Mouse (Mus musculus): Measurements from ENCODE around the gene Abo. TPM values are rescaled to one million over a fixed set of nuclear protein-coding genes. Genes with fewer than 3 reads are reported as not detected.

Gene Abo
- total RNA-seq, 2 experiments from 2014 or later, result not detected

GRCm38 (mm10) chr2:26870666-26871065 is 5.9 kb upstream of the Abo start:
- DNase-seq (ENCODE audit: low spot score in 2 of 2), result no peak

DNA sequence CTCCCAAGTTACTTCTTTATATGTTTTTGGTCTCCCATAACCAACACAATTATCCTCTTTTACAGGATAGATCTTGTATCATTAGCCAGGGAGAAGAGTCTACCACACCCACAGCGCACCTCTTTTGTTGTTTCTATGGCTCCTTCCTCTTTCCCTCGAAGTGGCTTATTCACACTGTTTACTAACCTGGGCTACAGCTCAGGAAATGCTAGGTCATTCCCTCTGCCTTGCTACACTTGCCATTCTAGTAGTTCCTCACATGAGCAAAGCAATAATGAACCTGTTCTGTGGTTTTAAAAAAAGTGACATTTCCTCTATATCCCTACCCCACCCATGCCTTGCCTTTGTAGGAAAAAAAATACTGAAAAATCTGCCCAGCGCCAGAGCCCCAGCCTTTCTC is 1.9 kb downstream of the Abo start:
- no peak for DNase-seq (ENCODE audit: low spot score in 2 of 2)

GRCm38 (mm10) chr2:26847706-26848105 is 17.1 kb downstream of the Abo start:
- peak; percentile 3 to 18 for DNase-seq (ENCODE audit: low spot score in 2 of 2)

DNA sequence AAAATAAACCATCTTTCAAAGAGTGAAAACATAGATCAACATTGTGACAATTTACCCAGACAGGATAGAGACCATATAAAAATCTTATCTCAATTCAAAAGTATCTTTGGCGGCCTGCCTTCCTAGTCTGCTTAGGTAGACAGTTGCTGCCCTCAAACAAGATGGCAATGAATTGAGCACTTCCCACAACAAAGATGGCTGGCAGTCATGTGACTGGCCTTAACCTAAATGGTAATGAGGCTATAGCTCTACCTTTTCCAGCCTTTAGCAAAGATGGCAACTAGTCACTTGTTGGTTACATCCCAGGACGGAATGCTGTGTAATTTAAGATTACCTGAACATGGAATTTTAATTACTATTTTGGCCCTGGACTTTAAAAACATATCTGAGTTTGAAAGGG is 32.3 kb downstream of the Abo start:
- no peak for DNase-seq (ENCODE audit: low spot score in 2 of 2)

- DNase-seq (ENCODE audit: low spot score in 2 of 2), result no peak
These were observed 36.7 kb downstream of the Abo start for GRCm38 (mm10) chr2:26828047-26828446.

DNA sequence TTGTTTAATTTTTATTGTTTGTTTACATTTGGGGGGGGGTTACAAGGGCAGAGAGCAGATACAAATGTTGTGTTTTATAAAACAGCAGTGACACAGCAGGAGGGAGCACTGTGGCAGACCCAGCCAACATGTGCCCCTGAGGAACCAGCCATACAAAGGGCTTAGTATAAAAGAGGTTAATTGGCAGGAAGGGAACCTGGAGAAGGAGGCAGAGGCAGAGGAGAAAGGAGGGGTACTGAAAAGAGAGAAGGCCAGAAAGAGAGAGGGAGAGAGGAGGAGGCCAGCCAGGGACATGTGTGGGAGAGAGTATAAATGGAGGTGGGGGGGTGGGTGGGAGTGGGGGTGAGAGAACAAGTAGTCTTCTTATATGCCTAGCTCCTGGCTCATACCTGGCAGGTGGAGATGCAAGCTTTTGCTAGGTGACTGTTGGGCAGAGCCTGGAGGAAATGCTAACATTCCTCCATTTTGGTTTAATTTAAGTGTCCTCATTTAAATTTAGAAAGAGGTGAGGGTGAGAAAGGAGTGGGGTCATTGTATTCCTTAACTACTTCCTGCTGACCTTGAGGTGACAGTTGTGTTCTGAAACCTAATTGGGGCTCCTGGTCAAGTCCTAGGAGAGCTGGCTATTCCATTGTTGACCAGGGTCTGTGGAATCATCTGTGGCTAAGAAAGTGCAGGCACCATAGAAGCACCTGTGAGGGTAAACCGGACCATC is 37.4 kb downstream of the Abo start:
- no peak for DNase-seq (ENCODE audit: low spot score in 2 of 2)

Other genes with a start within 250 kb of the Abo start
- gene Fam69b, start 236.5 kb downstream of the Abo start, total RNA-seq (2021), result 10 to 100 TPM; 73.3 to 76.4 TPM
- gene Lcn4, start 193.7 kb downstream of the Abo start, total RNA-seq (2021), result not detected
- gene Surf6, start 37.9 kb upstream of the Abo start, total RNA-seq (2021), result 10 to 100 TPM; 27.9 to 28.9 TPM
- 10 to 100 TPM; 42.9 to 46.5 TPM for gene Med22, start 45.7 kb upstream of the Abo start, total RNA-seq (2021)
- gene Rpl7a, start 45.8 kb upstream of the Abo start, total RNA-seq (2021), result 100 to 1,000 TPM; 274 to 302 TPM
- gene Surf2, start 51.4 kb upstream of the Abo start, total RNA-seq (2021), result 10 to 100 TPM; 32.4 to 38.4 TPM
- 10 to 100 TPM; 87.5 to 90.6 TPM for gene Surf1, start 51.6 kb upstream of the Abo start, total RNA-seq (2021)
- 10 to 100 TPM; 60.2 to 61.7 TPM for gene Surf4, start 68.9 kb upstream of the Abo start, total RNA-seq (2021)
- gene Stkld1, start 69.1 kb upstream of the Abo start, total RNA-seq (2021), result under 1 TPM; 0.17 to 0.18 TPM
- 10 to 100 TPM; 53.5 to 55.7 TPM for gene Rexo4, start 99.4 kb upstream of the Abo start, total RNA-seq (2021)
- gene Adamts13, start 108.4 kb upstream of the Abo start, total RNA-seq (2021), result 1 to 10 TPM; 1.4 to 1.7 TPM
- gene Cacfd1, start 144.9 kb upstream of the Abo start, total RNA-seq (2021), result 10 to 100 TPM; 50.6 to 52.1 TPM
- 10 to 100 TPM; 46.3 to 46.7 TPM for gene Slc2a6, start 163.0 kb upstream of the Abo start, total RNA-seq (2021)
- gene Mymk, start 207.2 kb upstream of the Abo start, total RNA-seq (2021), result 1 to 10 TPM; 1.1 to 1.4 TPM
- gene Adamtsl2, start 214.4 kb upstream of the Abo start, total RNA-seq (2021), result 10 to 100 TPM; 12.7 to 14.7 TPM